Mouse (Mus musculus): ENCODE measurements around the gene Gm3072.
"Not testable (repeated sequence)": the region's sequence is repeated elsewhere in the genome, so short reads cannot be mapped to it uniquely, and the experiment has no call there.

Gene Gm3072

DNA sequence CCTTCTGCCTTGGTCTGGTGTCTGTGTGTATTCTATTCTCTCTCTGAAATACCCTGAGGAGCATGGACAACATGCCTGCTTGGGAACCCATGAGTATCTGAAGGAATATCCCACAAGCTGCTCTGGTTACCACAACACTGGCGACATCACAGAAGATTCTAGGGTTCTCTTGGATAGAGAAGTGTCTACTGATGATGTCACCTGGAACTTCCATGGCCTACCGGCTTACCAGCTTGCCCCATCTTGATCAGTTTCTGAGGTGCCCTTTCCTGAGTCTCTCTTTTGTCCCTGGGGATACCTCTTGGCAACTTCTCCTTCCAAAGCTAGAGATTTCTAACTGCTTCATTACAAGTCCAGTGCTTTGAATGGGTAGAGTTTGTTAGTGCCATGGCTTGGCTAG lies at the start of gene Gm3072:
TSS of gene Gm3072 (minus strand) at position 101 of the 400 bp plus-strand sequence.
- not testable (repeated sequence) for DNase-seq (ENCODE audit: extremely low spot score)

DNA sequence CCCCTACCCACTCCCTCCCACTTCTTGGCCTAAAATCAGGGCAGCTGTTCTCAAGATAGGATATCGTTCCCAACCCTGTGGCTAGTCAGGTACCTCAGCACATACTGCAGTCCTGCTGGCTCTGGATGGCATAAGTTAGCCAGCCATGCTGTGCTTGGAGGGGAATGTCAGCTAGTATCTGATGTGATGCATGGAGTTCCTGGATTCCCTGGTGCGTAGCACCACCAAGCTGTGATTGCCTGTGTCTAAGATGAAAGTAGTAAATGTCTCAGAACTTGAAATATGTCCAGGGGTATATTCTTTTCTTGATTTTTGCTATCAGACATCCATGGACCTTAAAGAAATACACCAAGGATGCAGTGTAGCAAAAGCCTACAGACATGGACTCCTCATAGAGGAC lies 23.8 kb upstream of the Gm3072 start:
- not testable (repeated sequence) for DNase-seq (ENCODE audit: extremely low spot score)

DNA sequence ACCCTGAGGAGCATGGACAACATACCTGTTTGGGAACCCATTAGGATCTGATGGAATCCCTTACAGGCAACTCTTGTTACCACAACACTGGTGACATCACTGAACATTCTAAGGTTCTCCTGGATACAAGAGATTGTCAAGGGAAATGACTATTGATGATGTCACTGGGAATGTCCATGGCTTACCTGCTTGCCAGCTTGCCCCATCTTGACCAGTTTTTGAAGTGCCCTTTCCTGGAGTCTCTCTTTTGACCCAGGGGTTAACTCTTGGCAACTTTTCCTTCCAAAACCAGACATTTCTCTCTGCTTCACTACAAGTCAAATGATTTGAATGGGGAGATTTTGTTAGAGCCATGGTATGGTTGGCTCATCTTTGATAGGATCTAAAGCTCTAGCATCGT lies 22.0 kb upstream of the Gm3072 start, which contains the start of gene Gm3676:
TSS of gene Gm3676 (minus strand) at position 101 of the 400 bp plus-strand sequence.
- DNase-seq (ENCODE audit: extremely low spot score): not testable (repeated sequence)

DNA sequence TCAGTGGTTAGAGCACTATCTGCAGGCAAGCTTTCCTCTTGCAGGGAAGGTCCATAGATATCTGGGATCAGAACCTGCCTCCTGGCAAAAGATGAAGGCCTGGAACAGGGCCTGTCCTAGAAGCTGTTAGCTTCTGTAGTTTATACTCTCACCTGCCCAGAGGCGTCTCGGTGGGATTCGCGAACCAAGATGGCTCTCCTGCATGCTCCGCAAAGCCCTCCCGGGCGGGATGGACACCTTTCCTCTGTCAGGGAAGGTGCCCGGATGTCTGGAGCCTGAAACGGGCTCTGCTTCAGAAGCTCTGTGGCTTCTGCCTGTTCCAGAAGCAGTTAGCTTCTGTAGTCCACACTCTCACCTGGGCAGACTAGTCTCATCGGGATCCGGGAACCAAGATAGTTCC lies 5.7 kb upstream of the Gm3072 start:
- not testable (repeated sequence) for DNase-seq (ENCODE audit: extremely low spot score)

DNA sequence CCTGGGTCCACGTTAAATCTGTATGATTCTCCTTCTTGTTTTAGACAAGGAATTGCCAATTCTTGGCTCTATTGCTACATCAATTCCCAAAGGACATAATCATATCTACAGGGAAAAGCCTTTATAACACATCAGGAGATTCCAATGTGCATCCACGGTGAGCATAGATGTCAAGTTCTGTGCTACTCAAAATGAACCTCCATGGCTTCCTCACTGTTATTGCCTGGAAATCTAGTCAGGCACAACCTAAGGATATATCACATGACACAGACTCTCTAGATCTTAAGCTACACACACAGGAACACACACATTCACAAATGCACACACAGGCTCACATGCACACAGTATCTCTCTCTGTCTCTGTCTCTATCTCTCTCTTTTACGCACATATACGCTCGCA lies 1.9 kb downstream of the Gm3072 start:
- not testable (repeated sequence) for DNase-seq (ENCODE audit: extremely low spot score)

DNA sequence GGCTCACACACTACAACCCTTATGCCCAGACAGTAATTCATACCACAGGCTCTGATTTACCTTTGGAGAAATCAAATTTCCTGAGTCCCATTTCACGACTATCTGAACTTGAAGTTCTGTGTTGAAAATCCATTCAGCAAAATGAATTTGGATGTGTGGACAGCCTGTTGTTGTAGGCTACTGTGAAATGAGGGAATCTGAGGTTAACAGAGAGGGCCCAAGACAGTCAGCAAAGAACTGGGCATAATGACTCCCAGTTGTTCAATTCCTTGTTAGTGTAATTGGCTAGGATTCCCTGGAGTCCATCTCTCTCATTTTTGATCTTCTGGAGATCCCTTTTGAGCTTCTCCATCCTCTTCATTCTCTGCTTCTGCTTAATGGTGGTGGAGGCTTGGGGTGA lies 13.7 kb downstream of the Gm3072 start:
- not testable (repeated sequence) for DNase-seq (ENCODE audit: extremely low spot score)

DNA sequence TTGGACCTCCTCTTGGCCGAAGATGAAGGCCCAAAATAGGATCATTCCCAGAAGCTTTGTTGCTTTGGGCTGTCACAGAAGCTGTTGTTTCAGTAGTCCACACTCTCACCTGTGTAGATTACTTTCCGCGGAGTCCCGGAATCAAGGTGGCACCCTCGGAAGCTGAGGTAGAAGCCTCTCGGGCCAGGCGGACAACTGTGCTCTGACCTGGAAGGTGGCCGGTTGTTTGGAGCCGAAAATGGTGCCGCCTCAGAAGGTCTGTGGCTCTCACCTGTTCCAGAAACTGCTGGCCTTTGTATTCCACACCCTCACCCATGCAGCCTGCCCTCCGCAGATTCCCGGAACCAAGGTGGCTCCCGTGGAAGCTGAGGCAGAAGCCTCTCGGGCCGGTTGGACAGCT lies 23.5 kb downstream of the Gm3072 start:
- DNase-seq (ENCODE audit: extremely low spot score): not testable (repeated sequence)

DNA sequence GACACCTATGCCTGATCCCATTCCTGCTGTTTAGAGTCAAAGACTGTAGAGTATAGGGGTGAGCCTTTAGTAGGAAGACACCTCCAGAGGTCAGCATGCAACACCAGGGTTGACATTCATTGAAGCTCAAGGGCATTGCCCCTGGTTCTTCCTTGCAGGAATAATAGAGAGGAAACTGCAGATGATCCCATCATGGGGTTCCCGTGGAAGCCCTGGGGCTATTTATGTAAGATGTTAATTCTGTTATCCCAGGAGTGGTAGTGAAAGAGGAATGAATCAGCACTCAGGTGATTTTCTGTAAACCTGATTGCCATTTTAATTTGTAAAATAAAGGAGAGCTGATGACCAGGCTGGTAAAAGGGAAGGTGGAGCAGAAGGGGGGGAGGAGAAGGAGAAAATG lies 38.1 kb downstream of the Gm3072 start:
- not testable (repeated sequence) for DNase-seq (ENCODE audit: extremely low spot score)

DNA sequence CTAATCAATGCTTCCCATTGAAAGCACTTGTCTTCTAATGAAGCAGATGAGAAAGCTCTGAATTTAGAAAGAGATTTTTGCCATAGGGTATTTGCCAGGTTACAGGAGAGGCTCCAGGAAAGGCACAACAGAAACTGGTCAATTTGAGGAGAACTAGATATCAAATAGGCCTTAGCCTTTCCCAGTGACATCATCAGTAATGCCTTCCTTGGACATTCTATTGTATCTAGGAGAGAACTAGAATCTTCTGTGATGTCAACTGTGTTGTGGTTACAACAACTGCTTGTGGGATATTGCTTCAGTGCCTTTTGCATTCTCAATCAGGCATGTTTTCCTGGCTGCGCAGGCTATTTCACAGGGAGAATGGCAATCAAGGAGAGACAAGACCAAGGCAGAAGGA lies 51.5 kb downstream of the Gm3072 start, which contains the start of gene 1700049E17Rik2:
TSS of gene 1700049E17Rik2 (plus strand) at position 301 of the 400 bp plus-strand sequence.
- DNase-seq (ENCODE audit: extremely low spot score): not testable (repeated sequence)

Data from embryo, embryonic 9.5 days (tissue).